Mouse (Mus musculus): Measurements from ENCODE around the gene Mto1. TPM values are rescaled to one million over a fixed set of nuclear protein-coding genes. Genes with fewer than 3 reads are reported as not detected.
A peak's percentile ranks its signal among the peaks of the same experiment; 100 is the strongest.

The Mto1 gene
- 11.7 and 12.1 TPM in 2 replicates for polyA plus RNA-seq (2015; fragmentation: Nextera tagmentation; extraction: Ambion mirVana)

- no peaks in the 10 kb centered on the region for H3K27me3 ChIP-seq (ENCODE audit: control insufficient read depth, insufficient read depth, low read length)
- H3K36me3 ChIP-seq (ENCODE audit: control insufficient read depth, insufficient read depth, low read length), result peaks cover 7% of the 10 kb centered on the region
- peak within 1 kb of the TSS; percentile 97 for H3K4me3 ChIP-seq (ENCODE audit: low read depth, low read length)
- no peaks in the 10 kb centered on the region for H3K9me3 ChIP-seq (ENCODE audit: control insufficient read depth, low read length)
- DNase-seq (ENCODE audit: low spot score) (peak; percentile 94), ATAC-seq (ENCODE audit: low FRiP score, low TSS enrichment) (peak; percentile 96)
- TF ChIP-seq CTCF (IDR thresholded peaks at IDR 0.05; ENCODE audit: low read depth) (no peak; the same call in 1 of the 2 replicates), EP300 (optimal IDR thresholded peaks at IDR 0.05) (no peak)
- peak within 1 kb of the TSS; percentile 90 for H3K9ac ChIP-seq (ENCODE audit: low read length)
- under 1% methylated on average over 88 of the region's 96 CpGs for WGBS
- no peaks in the 10 kb centered on the region for H3K4me1 ChIP-seq (replicated peaks; ENCODE audit: control insufficient read depth, insufficient read depth)
- H3K27ac ChIP-seq (replicated peaks), result peak within 1 kb of the TSS; percentile 95
- peak within 1 kb of the TSS; percentile 70 for H3K4me2 ChIP-seq (replicated peaks; ENCODE audit: low read depth)
Observed at GRCm38 (mm10) chr9:78447973-78448873, at the start of gene Mto1, which contains the start of gene Gm17324. Mto1 (plus strand) TSS chr9:78448208. Gm17324 (minus strand) TSS chr9:78448786.

- DNase-seq (ENCODE audit: low spot score) (no peak), ATAC-seq (ENCODE audit: low FRiP score, low TSS enrichment) (no peak)
- Histone ChIP-seq H3K27me3 (ENCODE audit: control insufficient read depth, insufficient read depth, low read length) (no peaks in the 10 kb centered on the region), H3K4me2 (replicated peaks; ENCODE audit: low read depth) (no peak overlapping the region), H3K36me3 (ENCODE audit: control insufficient read depth, insufficient read depth, low read length) (no peaks in the 10 kb centered on the region), H3K4me3 (ENCODE audit: low read depth, low read length) (no peak overlapping the region), H3K9me3 (ENCODE audit: control insufficient read depth, low read length) (no peaks in the 10 kb centered on the region), H3K4me1 (replicated peaks; ENCODE audit: control insufficient read depth, insufficient read depth) (0 out of 2 replicates have a peak, but pooled peaks cover 2% of the 10 kb centered on the region), H3K9ac (ENCODE audit: low read length) (no peak overlapping the region), H3K27ac (replicated peaks) (no peak overlapping the region)
- TF ChIP-seq EP300 (optimal IDR thresholded peaks at IDR 0.05) (no peak), CTCF (IDR thresholded peaks at IDR 0.05; ENCODE audit: low read depth) (no peak)
- 44% methylated on average over 5 of the region's 5 CpGs for whole genome bisulfite sequencing
Observed at GRCm38 (mm10) chr9:78400570-78400969, 47.4 kb upstream of the Mto1 start.

- Histone ChIP-seq H3K4me1 (replicated peaks; ENCODE audit: control insufficient read depth, insufficient read depth) (no peaks in the 10 kb centered on the region), H3K9me3 (ENCODE audit: control insufficient read depth, low read length) (no peaks in the 10 kb centered on the region), H3K4me3 (ENCODE audit: low read depth, low read length) (no peak overlapping the region), H3K27me3 (ENCODE audit: control insufficient read depth, insufficient read depth, low read length) (no peaks in the 10 kb centered on the region), H3K9ac (ENCODE audit: low read length) (no peak overlapping the region), H3K27ac (replicated peaks) (no peak overlapping the region), H3K4me2 (replicated peaks; ENCODE audit: low read depth) (no peak overlapping the region), H3K36me3 (ENCODE audit: control insufficient read depth, insufficient read depth, low read length) (no peaks in the 10 kb centered on the region)
- TF ChIP-seq EP300 (optimal IDR thresholded peaks at IDR 0.05), result no peak
- no peak for TF ChIP-seq CTCF (IDR thresholded peaks at IDR 0.05; ENCODE audit: low read depth)
- DNase-seq (ENCODE audit: low spot score), result no peak
- no peak for ATAC-seq (ENCODE audit: low FRiP score, low TSS enrichment)
- 88% methylated on average over 7 of the region's 7 CpGs for WGBS
Observed at GRCm38 (mm10) chr9:78401596-78401995, 46.4 kb upstream of the Mto1 start.

- TF ChIP-seq EP300 (optimal IDR thresholded peaks at IDR 0.05), result no peak
- TF ChIP-seq CTCF (IDR thresholded peaks at IDR 0.05; ENCODE audit: low read depth), result no peak
- no peaks in the 10 kb centered on the region for H3K36me3 ChIP-seq (ENCODE audit: control insufficient read depth, insufficient read depth, low read length)
- H3K4me1 ChIP-seq (replicated peaks; ENCODE audit: control insufficient read depth, insufficient read depth), result no peaks in the 10 kb centered on the region
- no peaks in the 10 kb centered on the region for H3K27me3 ChIP-seq (ENCODE audit: control insufficient read depth, insufficient read depth, low read length)
- H3K4me2 ChIP-seq (replicated peaks; ENCODE audit: low read depth), result peak overlapping the region; percentile 51
- WGBS, result 21% methylated on average over 23 of the region's 27 CpGs
- ATAC-seq (ENCODE audit: low FRiP score, low TSS enrichment) (0 out of 2 replicates have a peak, but pooled peaks have one; percentile 21), DNase-seq (ENCODE audit: low spot score) (peak; percentile 23)
- no peaks in the 10 kb centered on the region for H3K9me3 ChIP-seq (ENCODE audit: control insufficient read depth, low read length)
- peak overlapping the region; percentile 25 for H3K4me3 ChIP-seq (ENCODE audit: low read depth, low read length)
- H3K27ac ChIP-seq (replicated peaks), result no peak overlapping the region
- no peak overlapping the region for H3K9ac ChIP-seq (ENCODE audit: low read length)
Observed at GRCm38 (mm10) chr9:78427362-78427781, 20.6 kb upstream of the Mto1 start.

- no peaks in the 10 kb centered on the region for H3K4me1 ChIP-seq (replicated peaks; ENCODE audit: control insufficient read depth, insufficient read depth)
- H3K9ac ChIP-seq (ENCODE audit: low read length), result no peak overlapping the region
- no peaks in the 10 kb centered on the region for H3K36me3 ChIP-seq (ENCODE audit: control insufficient read depth, insufficient read depth, low read length)
- no peak for ATAC-seq (ENCODE audit: low FRiP score, low TSS enrichment)
- H3K4me2 ChIP-seq (replicated peaks; ENCODE audit: low read depth), result no peak overlapping the region
- H3K4me3 ChIP-seq (ENCODE audit: low read depth, low read length), result no peak overlapping the region
- 0 out of 2 replicates have a peak overlapping the region, but pooled peaks have one; percentile 14 for H3K27ac ChIP-seq (replicated peaks)
- no peak for DNase-seq (ENCODE audit: low spot score)
- TF ChIP-seq CTCF (IDR thresholded peaks at IDR 0.05; ENCODE audit: low read depth) (no peak), EP300 (optimal IDR thresholded peaks at IDR 0.05) (no peak)
- H3K27me3 ChIP-seq (ENCODE audit: control insufficient read depth, insufficient read depth, low read length), result no peaks in the 10 kb centered on the region
- WGBS, result 83% methylated on average over 6 of the region's 6 CpGs
- H3K9me3 ChIP-seq (ENCODE audit: control insufficient read depth, low read length), result no peaks in the 10 kb centered on the region
Observed at GRCm38 (mm10) chr9:78428185-78428584, 19.8 kb upstream of the Mto1 start.
